Mouse (Mus musculus): ENCODE results near the gene Tmed9. TPM values are rescaled to one million over a fixed set of nuclear protein-coding genes. Genes with fewer than 3 reads are reported as not detected.
"Not testable (repeated sequence)": the region's sequence is repeated elsewhere in the genome, so short reads cannot be mapped to it uniquely, and the experiment has no call there.

Tmed9 gene
- total and polyA plus RNA-seq, 3 experiments, result 88.2 to 196 (median 194) TPM

GRCm38 (mm10) chr13:55636185-55636983, 62.9 kb downstream of the Tmed9 start:
- Histone ChIP-seq H3K4me3 (replicated peaks in 1 of 3; ENCODE audit: low read depth in 2 of 3, low read length in 2 of 3, poor library complexity in 1 of 3) (no peak overlapping the region), H3K9ac (ENCODE audit: insufficient read depth, low read depth) (no peak overlapping the region)
- dilution Hi-C loops (cut with MboI; ENCODE audit: extremely low pct_ligation_motif_present, extremely low pct_unique_long_range_greater_than_20kb, low sequenced_read_pairs), result no loop called here

DNA sequence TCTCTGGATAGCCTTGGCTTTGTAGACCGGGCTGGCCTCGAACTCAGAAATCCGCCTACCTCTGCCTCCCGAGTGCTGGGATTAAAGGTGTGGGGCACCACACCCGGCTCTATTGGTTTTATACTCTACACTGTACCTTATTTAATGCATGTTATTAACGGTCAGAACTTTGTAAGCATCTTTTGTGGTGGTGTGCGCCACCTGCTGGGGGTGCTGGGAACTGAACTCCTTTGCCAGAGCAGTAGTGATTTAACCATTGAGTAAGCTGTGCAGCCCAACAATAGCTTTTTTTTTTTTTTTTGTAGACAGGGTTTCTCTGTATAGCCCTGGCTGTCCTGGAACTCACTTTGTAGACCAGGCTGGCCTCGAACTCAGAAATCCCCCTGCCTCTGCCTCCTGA, 66.9 kb downstream of the Tmed9 start:
- H3K27ac ChIP-seq (ENCODE audit: insufficient read depth, low read depth); H3K4me2 ChIP-seq (ENCODE audit: insufficient read depth, low read depth, poor library complexity, severe bottlenecking); H3K4me3 ChIP-seq (replicated peaks in 1 of 3; ENCODE audit: low read depth in 2 of 3, low read length in 2 of 3, poor library complexity in 1 of 3); H3K9ac ChIP-seq (ENCODE audit: insufficient read depth, low read depth); in situ Hi-C loops (cut with MboI; ENCODE audit: low pct_ligation_motif_present, low pct_unique_long_range_greater_than_20kb, low sequenced_read_pairs); dilution Hi-C loops (cut with MboI; ENCODE audit: extremely low pct_ligation_motif_present, extremely low pct_unique_long_range_greater_than_20kb, low sequenced_read_pairs); H3K27me3 ChIP-seq (replicated peaks); H3K9me3 ChIP-seq (replicated peaks; ENCODE audit: low read length): not testable (repeated sequence)
- Histone ChIP-seq H3K4me1 (ENCODE audit: control insufficient read depth in 1 of 2, insufficient read depth in 2 of 2) (peaks cover 6 to 16% of the 10 kb centered on the region in 2 experiments; a peak in 3 of 4 replicates), H3K79me2 (replicated peaks; ENCODE audit: control insufficient read depth, extremely low read depth, insufficient read depth, poor library complexity, severe bottlenecking) (peaks cover 58% of the 10 kb centered on the region), H3K36me3 (replicated peaks in 1 of 2; ENCODE audit: control insufficient read depth in 1 of 2, insufficient read depth in 1 of 2, low read length in 1 of 2) (peaks cover 36 to 79% of the 10 kb centered on the region in 2 experiments)
- TF ChIP-seq ZNF384 (IDR thresholded peaks at IDR 0.05; ENCODE audit: low read depth, low read length) (peak; percentile 58), CTCF (conservative IDR thresholded peaks at IDR 0.05 in 1 of 2, IDR thresholded peaks at IDR 0.05 in 1 of 2; ENCODE audit: low read depth in 2 of 2, low read length in 2 of 2) (peak; percentile 78 to 79), RAD21 (IDR thresholded peaks at IDR 0.05; ENCODE audit: low read depth, low read length) (peak; percentile 55), SMC3 (IDR thresholded peaks at IDR 0.05; ENCODE audit: low read depth, low read length) (peak; percentile 59)
- DNase-seq (ENCODE audit: extremely low read depth), result peak; percentile 68

More at GRCm38 (mm10) chr13:55636185-55636983, 62.9 kb downstream of the Tmed9 start:
- H3K4me1 ChIP-seq (ENCODE audit: control insufficient read depth in 1 of 2, insufficient read depth in 2 of 2), result peaks cover 6 to 25% of the 10 kb centered on the region in 2 experiments; a peak in 3 of 4 replicates
- peaks cover 22 to 64% of the 10 kb centered on the region in 2 experiments for H3K36me3 ChIP-seq (replicated peaks in 1 of 2; ENCODE audit: control insufficient read depth in 1 of 2, insufficient read depth in 1 of 2, low read length in 1 of 2)
- no peaks in the 10 kb centered on the region for H3K9me3 ChIP-seq (replicated peaks; ENCODE audit: low read length)
- no peak for DNase-seq (ENCODE audit: extremely low read depth)
- H3K27ac ChIP-seq (ENCODE audit: insufficient read depth, low read depth), result no peak overlapping the region
- peak overlapping the region; percentile 95 for H3K4me2 ChIP-seq (ENCODE audit: insufficient read depth, low read depth, poor library complexity, severe bottlenecking)
- in situ Hi-C loops (cut with MboI; ENCODE audit: low pct_ligation_motif_present, low pct_unique_long_range_greater_than_20kb, low sequenced_read_pairs), result no loop called here
- H3K27me3 ChIP-seq (replicated peaks), result no peaks in the 10 kb centered on the region
- no peak for TF ChIP-seq NELFE (IDR thresholded peaks at IDR 0.05; ENCODE audit: low read depth, low read length)
- TF ChIP-seq ZKSCAN1 (IDR thresholded peaks at IDR 0.05; ENCODE audit: borderline replicate concordance, low read depth, low read length), result no peak
- no peak for TF ChIP-seq GABPA (IDR thresholded peaks at IDR 0.05; ENCODE audit: insufficient replicate concordance, low read depth, low read length)
- peaks cover 40% of the 10 kb centered on the region for H3K79me2 ChIP-seq (replicated peaks; ENCODE audit: control insufficient read depth, extremely low read depth, insufficient read depth, poor library complexity, severe bottlenecking)

DNA sequence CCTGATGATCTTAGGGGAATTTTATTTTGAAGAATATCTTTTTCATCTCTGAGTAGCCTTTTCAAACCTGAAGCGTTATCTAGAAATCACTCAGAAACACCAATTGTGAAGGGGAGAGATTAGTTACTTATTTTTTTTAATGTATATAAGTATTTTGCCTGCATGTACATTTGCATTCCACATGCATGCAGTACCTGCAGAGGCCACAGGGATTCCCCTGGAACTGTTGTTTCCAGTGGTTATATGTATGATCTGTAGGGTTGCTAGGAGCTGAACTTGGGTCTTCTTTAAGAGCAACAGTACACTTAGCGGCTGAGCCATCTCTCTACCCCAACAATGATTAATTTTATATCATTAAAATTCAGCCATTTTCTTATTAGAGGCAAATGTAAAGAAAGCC, 71.0 kb downstream of the Tmed9 start:
- DNase-seq (ENCODE audit: extremely low read depth), result peak; percentile 50
- TF ChIP-seq BHLHE40 (IDR thresholded peaks at IDR 0.05; ENCODE audit: low read depth, low read length) (no peak), CTCF (conservative IDR thresholded peaks at IDR 0.05 in 1 of 2, IDR thresholded peaks at IDR 0.05 in 1 of 2; ENCODE audit: low read depth in 2 of 2, low read length in 2 of 2) (peak in 1 of 2 experiments; percentile 25; a peak in 2 of 4 replicates)
- no peaks in the 10 kb centered on the region for H3K9me3 ChIP-seq (replicated peaks; ENCODE audit: low read length)

More for the DNA sequence above, 71.0 kb downstream of the Tmed9 start:
- Histone ChIP-seq H3K4me1 (ENCODE audit: control insufficient read depth in 1 of 2, insufficient read depth in 2 of 2) (0 out of 4 replicates have a peak, but pooled peaks cover 0 to 2% of the 10 kb centered on the region in 2 experiments), H3K27ac (ENCODE audit: insufficient read depth, low read depth) (no peak overlapping the region), H3K36me3 (replicated peaks in 1 of 2; ENCODE audit: control insufficient read depth in 1 of 2, insufficient read depth in 1 of 2, low read length in 1 of 2) (peaks cover 62 to 88% of the 10 kb centered on the region in 2 experiments), H3K79me2 (replicated peaks; ENCODE audit: control insufficient read depth, extremely low read depth, insufficient read depth, poor library complexity, severe bottlenecking) (peaks cover 32% of the 10 kb centered on the region), H3K4me3 (replicated peaks in 1 of 3; ENCODE audit: low read depth in 2 of 3, low read length in 2 of 3, poor library complexity in 1 of 3) (no peak overlapping the region), H3K9ac (ENCODE audit: insufficient read depth, low read depth) (no peak overlapping the region), H3K4me2 (ENCODE audit: insufficient read depth, low read depth, poor library complexity, severe bottlenecking) (no peak overlapping the region), H3K27me3 (replicated peaks) (no peaks in the 10 kb centered on the region)
- dilution Hi-C loops (cut with MboI; ENCODE audit: extremely low pct_ligation_motif_present, extremely low pct_unique_long_range_greater_than_20kb, low sequenced_read_pairs) (no loop called here), in situ Hi-C loops (cut with MboI; ENCODE audit: low pct_ligation_motif_present, low pct_unique_long_range_greater_than_20kb, low sequenced_read_pairs) (no loop called here)

Other genes with a start within 250 kb of the Tmed9 start
- gene Mxd3, start 243.9 kb upstream of the Tmed9 start, total RNA-seq (2012; rRNA removed), result 7.3 and 10.0 TPM in 2 replicates
- 4.1 and 7.0 TPM in 2 replicates for gene Mxd3, start 243.9 kb upstream of the Tmed9 start, total RNA-seq (2014; rRNA removed)
- gene Mxd3, start 243.9 kb upstream of the Tmed9 start, polyA plus RNA-seq (2012; ENCODE audit: insufficient read length, low read depth), result 6.9 and 13.5 TPM in 2 replicates
- 126 and 150 TPM in 2 replicates for gene Lman2, start 210.9 kb upstream of the Tmed9 start, total RNA-seq (2012; rRNA removed)
- 87.9 and 94.6 TPM in 2 replicates for gene Lman2, start 210.9 kb upstream of the Tmed9 start, total RNA-seq (2014; rRNA removed)
- 169 and 174 TPM in 2 replicates for gene Lman2, start 210.9 kb upstream of the Tmed9 start, polyA plus RNA-seq (2012; ENCODE audit: insufficient read length, low read depth)
- 7.4 and 8.0 TPM in 2 replicates for gene Rgs14, start 204.0 kb upstream of the Tmed9 start, total RNA-seq (2012; rRNA removed)
- 6.3 and 7.4 TPM in 2 replicates for gene Rgs14, start 204.0 kb upstream of the Tmed9 start, total RNA-seq (2014; rRNA removed)
- 6.5 and 7.6 TPM in 2 replicates for gene Rgs14, start 204.0 kb upstream of the Tmed9 start, polyA plus RNA-seq (2012; ENCODE audit: insufficient read length, low read depth)
- gene Slc34a1, start 175.5 kb upstream of the Tmed9 start, total RNA-seq (2012; rRNA removed), result not detected in 2 replicates
- not detected in 2 replicates for gene Slc34a1, start 175.5 kb upstream of the Tmed9 start, total RNA-seq (2014; rRNA removed)
- gene Slc34a1, start 175.5 kb upstream of the Tmed9 start, polyA plus RNA-seq (2012; ENCODE audit: insufficient read length, low read depth), result not detected in 2 replicates
- not detected in 2 replicates for gene Pfn3, start 158.5 kb upstream of the Tmed9 start, total RNA-seq (2012; rRNA removed)
- not detected in 2 replicates for gene Pfn3, start 158.5 kb upstream of the Tmed9 start, total RNA-seq (2014; rRNA removed)
- gene Pfn3, start 158.5 kb upstream of the Tmed9 start, polyA plus RNA-seq (2012; ENCODE audit: insufficient read length, low read depth), result not detected in 2 replicates
- not detected in 2 replicates for gene F12, start 146.9 kb upstream of the Tmed9 start, total RNA-seq (2012; rRNA removed)
- gene F12, start 146.9 kb upstream of the Tmed9 start, total RNA-seq (2014; rRNA removed), result not detected in 2 replicates
- not detected in 2 replicates for gene F12, start 146.9 kb upstream of the Tmed9 start, polyA plus RNA-seq (2012; ENCODE audit: insufficient read length, low read depth)
- gene Grk6, start 128.7 kb upstream of the Tmed9 start, total RNA-seq (2012; rRNA removed), result 60.1 and 69.9 TPM in 2 replicates
- gene Grk6, start 128.7 kb upstream of the Tmed9 start, total RNA-seq (2014; rRNA removed), result 59.0 and 65.0 TPM in 2 replicates
- gene Grk6, start 128.7 kb upstream of the Tmed9 start, polyA plus RNA-seq (2012; ENCODE audit: insufficient read length, low read depth), result 71.0 and 72.8 TPM in 2 replicates
- 0.89 and 1.1 TPM in 2 replicates for gene Prr7, start 109.5 kb upstream of the Tmed9 start, total RNA-seq (2012; rRNA removed)
- gene Prr7, start 109.5 kb upstream of the Tmed9 start, total RNA-seq (2014; rRNA removed), result 0.60 and 0.69 TPM in 2 replicates
- 0.83 and 1.2 TPM in 2 replicates for gene Prr7, start 109.5 kb upstream of the Tmed9 start, polyA plus RNA-seq (2012; ENCODE audit: insufficient read length, low read depth)
- 1.9 and 3.1 TPM in 2 replicates for gene Dbn1, start 85.6 kb upstream of the Tmed9 start, total RNA-seq (2012; rRNA removed)
- 0.09 and 0.12 TPM in 2 replicates for gene Dbn1, start 85.6 kb upstream of the Tmed9 start, total RNA-seq (2014; rRNA removed)
- 0.59 and 0.72 TPM in 2 replicates for gene Dbn1, start 85.6 kb upstream of the Tmed9 start, polyA plus RNA-seq (2012; ENCODE audit: insufficient read length, low read depth)
- 8.5 and 8.7 TPM in 2 replicates for gene Pdlim7, start 60.1 kb upstream of the Tmed9 start, total RNA-seq (2012; rRNA removed)
- gene Pdlim7, start 60.1 kb upstream of the Tmed9 start, total RNA-seq (2014; rRNA removed), result 6.6 and 11.2 TPM in 2 replicates
- 26.2 and 32.5 TPM in 2 replicates for gene Pdlim7, start 60.1 kb upstream of the Tmed9 start, polyA plus RNA-seq (2012; ENCODE audit: insufficient read length, low read depth)
- 38.4 and 38.8 TPM in 2 replicates for gene Dok3, start 44.4 kb upstream of the Tmed9 start, total RNA-seq (2012; rRNA removed)
- gene Dok3, start 44.4 kb upstream of the Tmed9 start, total RNA-seq (2014; rRNA removed), result 9.0 and 9.1 TPM in 2 replicates
- 28.1 and 30.3 TPM in 2 replicates for gene Dok3, start 44.4 kb upstream of the Tmed9 start, polyA plus RNA-seq (2012; ENCODE audit: insufficient read length, low read depth)
- 107 and 109 TPM in 2 replicates for gene Ddx41, start 37.1 kb upstream of the Tmed9 start, total RNA-seq (2012; rRNA removed)
- gene Ddx41, start 37.1 kb upstream of the Tmed9 start, total RNA-seq (2014; rRNA removed), result 56.6 and 59.9 TPM in 2 replicates
- gene Ddx41, start 37.1 kb upstream of the Tmed9 start, polyA plus RNA-seq (2012; ENCODE audit: insufficient read length, low read depth), result 95.3 and 107 TPM in 2 replicates
- 17.9 and 18.6 TPM in 2 replicates for gene Fam193b, start 2.6 kb upstream of the Tmed9 start, total RNA-seq (2012; rRNA removed)
- 9.2 and 9.4 TPM in 2 replicates for gene Fam193b, start 2.6 kb upstream of the Tmed9 start, total RNA-seq (2014; rRNA removed)
- gene Fam193b, start 2.6 kb upstream of the Tmed9 start, polyA plus RNA-seq (2012; ENCODE audit: insufficient read length, low read depth), result 22.0 and 22.4 TPM in 2 replicates
- 10.3 and 11.7 TPM in 2 replicates for gene B4galt7, start 26.2 kb downstream of the Tmed9 start, total RNA-seq (2012; rRNA removed)
- gene B4galt7, start 26.2 kb downstream of the Tmed9 start, total RNA-seq (2014; rRNA removed), result 11.0 TPM in 2 replicates
- gene B4galt7, start 26.2 kb downstream of the Tmed9 start, polyA plus RNA-seq (2012; ENCODE audit: insufficient read length, low read depth), result 8.5 and 8.7 TPM in 2 replicates
- 29.9 and 41.0 TPM in 2 replicates for gene Caml, start 49.3 kb downstream of the Tmed9 start, total RNA-seq (2012; rRNA removed)
- 49.9 and 52.9 TPM in 2 replicates for gene Caml, start 49.3 kb downstream of the Tmed9 start, total RNA-seq (2014; rRNA removed)
- gene Caml, start 49.3 kb downstream of the Tmed9 start, polyA plus RNA-seq (2012; ENCODE audit: insufficient read length, low read depth), result 38.2 and 41.6 TPM in 2 replicates
- gene Ddx46, start 61.3 kb downstream of the Tmed9 start, total RNA-seq (2012; rRNA removed), result 36.1 and 46.3 TPM in 2 replicates
- gene Ddx46, start 61.3 kb downstream of the Tmed9 start, total RNA-seq (2014; rRNA removed), result 35.4 and 37.4 TPM in 2 replicates
- gene Ddx46, start 61.3 kb downstream of the Tmed9 start, polyA plus RNA-seq (2012; ENCODE audit: insufficient read length, low read depth), result 99.8 and 103 TPM in 2 replicates
- gene B230219D22Rik, start 119.4 kb downstream of the Tmed9 start, total RNA-seq (2012; rRNA removed), result 22.1 and 23.2 TPM in 2 replicates
- 35.0 and 36.1 TPM in 2 replicates for gene B230219D22Rik, start 119.4 kb downstream of the Tmed9 start, total RNA-seq (2014; rRNA removed)
- gene B230219D22Rik, start 119.4 kb downstream of the Tmed9 start, polyA plus RNA-seq (2012; ENCODE audit: insufficient read length, low read depth), result 25.0 and 25.7 TPM in 2 replicates
- 34.6 and 39.7 TPM in 2 replicates for gene Txndc15, start 140.9 kb downstream of the Tmed9 start, total RNA-seq (2012; rRNA removed)
- gene Txndc15, start 140.9 kb downstream of the Tmed9 start, total RNA-seq (2014; rRNA removed), result 48.7 and 51.2 TPM in 2 replicates
- gene Txndc15, start 140.9 kb downstream of the Tmed9 start, polyA plus RNA-seq (2012; ENCODE audit: insufficient read length, low read depth), result 37.4 and 45.2 TPM in 2 replicates
- 28.6 and 32.1 TPM in 2 replicates for gene Pcbd2, start 153.6 kb downstream of the Tmed9 start, total RNA-seq (2012; rRNA removed)
- 19.0 and 20.6 TPM in 2 replicates for gene Pcbd2, start 153.6 kb downstream of the Tmed9 start, total RNA-seq (2014; rRNA removed)
- gene Pcbd2, start 153.6 kb downstream of the Tmed9 start, polyA plus RNA-seq (2012; ENCODE audit: insufficient read length, low read depth), result 44.9 and 45.0 TPM in 2 replicates
- gene Catsper3, start 210.8 kb downstream of the Tmed9 start, total RNA-seq (2012; rRNA removed), result not detected in 2 replicates
- gene Catsper3, start 210.8 kb downstream of the Tmed9 start, total RNA-seq (2014; rRNA removed), result not detected in 2 replicates
- not detected in 2 replicates for gene Catsper3, start 210.8 kb downstream of the Tmed9 start, polyA plus RNA-seq (2012; ENCODE audit: insufficient read length, low read depth)

Measured in CH12.LX (cell line).